ENCODE assay signal across 27 mouse cellular contexts in the genomic region with DNA sequence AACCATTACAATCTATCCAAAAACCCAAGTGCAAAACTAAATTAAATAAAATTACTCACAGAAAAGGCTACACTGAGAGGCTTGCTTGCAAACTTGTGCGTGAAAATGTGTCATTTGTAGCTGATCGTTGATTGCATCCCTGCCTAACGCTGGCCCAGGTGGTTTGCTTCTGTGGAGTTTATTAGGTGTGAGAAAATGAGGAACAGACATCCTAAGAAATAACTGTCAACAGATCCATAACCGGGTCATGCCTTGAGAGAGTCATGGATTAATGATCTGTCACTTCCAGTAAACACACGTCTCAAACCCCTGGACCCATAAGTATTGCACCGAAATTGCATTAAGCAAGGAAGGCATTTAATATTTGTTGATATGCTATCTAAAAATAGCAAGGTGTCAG.
DNase-seq lines count a peak whose midpoint lies in the region; ATAC-seq and TF ChIP-seq lines count a peak whose summit lies in the region.
"Had no signal": no experiment of that assay in that cellular context is flagged by ENCODE, and none has a peak within 500 bp of the region (broad histone marks: within the 10 kb centered on the region; RNA-seq: fewer than 3 reads in every experiment).

No protein-coding gene starts in this region.

- TF ChIP-seq POLR2A in brain, embryonic 14.5 days (IDR thresholded peaks at IDR 0.05; ENCODE audit: borderline replicate concordance, extremely low read depth, insufficient read depth, insufficient read length, poor library complexity, severe bottlenecking) = no peak

- no peak for TF ChIP-seq CTCF in lung, embryonic 14.5 days (IDR thresholded peaks at IDR 0.05; ENCODE audit: low read depth)
- TF ChIP-seq CTCF in brain, embryonic 14.5 days (IDR thresholded peaks at IDR 0.05; ENCODE audit: borderline replicate concordance, extremely low read depth, insufficient read depth, insufficient read length) = no peak

- no peaks in the 10 kb centered on the region for H3K27me3 ChIP-seq in hindbrain, embryonic 15.5 days
- H3K27me3 ChIP-seq in hindbrain, embryonic 12.5 days = no peaks in the 10 kb centered on the region
- H3K27me3 ChIP-seq in lung, embryonic 14.5 days (ENCODE audit: insufficient read depth, low read length) = no peaks in the 10 kb centered on the region
- peaks cover 57% of the 10 kb centered on the region for H3K27me3 ChIP-seq in limb, embryonic 10.5 days (ENCODE audit: low read depth, poor library complexity, severe bottlenecking)
- no peaks in the 10 kb centered on the region for H3K27me3 ChIP-seq in liver, embryonic 12.5 days (replicated peaks)
- H3K27me3 ChIP-seq: embryonic facial prominence, embryonic 12.5 days; embryonic facial prominence, embryonic 15.5 days; heart, embryonic 12.5 days; heart, embryonic 15.5 days had no signal

- H3K4me3 ChIP-seq in hindbrain, embryonic 15.5 days = no peak overlapping the region
- H3K4me3 ChIP-seq in hindbrain, embryonic 12.5 days = no peak overlapping the region
- no peak overlapping the region for H3K4me3 ChIP-seq in lung, embryonic 14.5 days (ENCODE audit: low read depth, low read length)
- no peak overlapping the region for H3K4me3 ChIP-seq in limb, embryonic 10.5 days
- H3K4me3 ChIP-seq in liver, embryonic 12.5 days = no peak overlapping the region
- H3K4me3 ChIP-seq: embryonic facial prominence, embryonic 12.5 days; embryonic facial prominence, embryonic 15.5 days; heart, embryonic 12.5 days; heart, embryonic 15.5 days; hindbrain, embryonic 10.5 days had no signal

- no peak overlapping the region for H3K27ac ChIP-seq in hindbrain, embryonic 15.5 days (replicated peaks)
- H3K27ac ChIP-seq in hindbrain, embryonic 12.5 days = no peak overlapping the region
- no peak overlapping the region for H3K27ac ChIP-seq in lung, embryonic 14.5 days (ENCODE audit: low read depth)
- no peak overlapping the region for H3K27ac ChIP-seq in limb, embryonic 10.5 days
- H3K27ac ChIP-seq in liver, embryonic 12.5 days = no peak overlapping the region
- H3K27ac ChIP-seq: embryonic facial prominence, embryonic 12.5 days; embryonic facial prominence, embryonic 15.5 days; heart, embryonic 15.5 days; hindbrain, embryonic 10.5 days had no signal

- no peaks in the 10 kb centered on the region for H3K9me3 ChIP-seq in hindbrain, embryonic 15.5 days
- no peaks in the 10 kb centered on the region for H3K9me3 ChIP-seq in hindbrain, embryonic 12.5 days (replicated peaks)
- H3K9me3 ChIP-seq in lung, embryonic 14.5 days (ENCODE audit: low read depth, low read length) = no peaks in the 10 kb centered on the region
- H3K9me3 ChIP-seq in limb, embryonic 10.5 days (replicated peaks) = no peaks in the 10 kb centered on the region
- no peaks in the 10 kb centered on the region for H3K9me3 ChIP-seq in liver, embryonic 12.5 days (replicated peaks)
- H3K9me3 ChIP-seq: embryonic facial prominence, embryonic 12.5 days; embryonic facial prominence, embryonic 15.5 days; heart, embryonic 12.5 days; heart, embryonic 15.5 days; hindbrain, embryonic 10.5 days had no signal

- H3K4me1 ChIP-seq in hindbrain, embryonic 15.5 days (replicated peaks) = no peaks in the 10 kb centered on the region
- H3K4me1 ChIP-seq in hindbrain, embryonic 12.5 days = no peaks in the 10 kb centered on the region
- no peaks in the 10 kb centered on the region for H3K4me1 ChIP-seq in lung, embryonic 14.5 days (ENCODE audit: insufficient read depth)
- peaks cover 13% of the 10 kb centered on the region for H3K4me1 ChIP-seq in limb, embryonic 10.5 days
- no peaks in the 10 kb centered on the region for H3K4me1 ChIP-seq in liver, embryonic 12.5 days
- H3K4me1 ChIP-seq: embryonic facial prominence, embryonic 12.5 days; embryonic facial prominence, embryonic 15.5 days; heart, embryonic 15.5 days; hindbrain, embryonic 10.5 days had no signal

- no peak overlapping the region for H3K4me2 ChIP-seq in hindbrain, embryonic 15.5 days
- no peak overlapping the region for H3K4me2 ChIP-seq in hindbrain, embryonic 12.5 days (replicated peaks)
- H3K4me2 ChIP-seq in lung, embryonic 14.5 days = no peak overlapping the region
- no peak overlapping the region for H3K4me2 ChIP-seq in liver, embryonic 12.5 days
- H3K4me2 ChIP-seq: embryonic facial prominence, embryonic 12.5 days; embryonic facial prominence, embryonic 15.5 days; heart, embryonic 12.5 days; heart, embryonic 15.5 days had no signal

- no peak overlapping the region for H3K9ac ChIP-seq in hindbrain, embryonic 15.5 days
- no peak overlapping the region for H3K9ac ChIP-seq in hindbrain, embryonic 12.5 days
- H3K9ac ChIP-seq in lung, embryonic 14.5 days = no peak overlapping the region
- H3K9ac ChIP-seq in liver, embryonic 12.5 days = no peak overlapping the region
- H3K9ac ChIP-seq: embryonic facial prominence, embryonic 12.5 days; embryonic facial prominence, embryonic 15.5 days; forebrain, postnatal 0 days; heart, embryonic 12.5 days; heart, embryonic 15.5 days had no signal

- 0 out of 2 replicates have a peak, but pooled peaks have one; percentile 15 for ATAC-seq in hindbrain, embryonic 15.5 days (ENCODE audit: low FRiP score, low read depth)
- ATAC-seq in hindbrain, embryonic 12.5 days (ENCODE audit: low FRiP score) = no peak
- ATAC-seq in lung, embryonic 14.5 days (ENCODE audit: insufficient read depth) = no peak
- ATAC-seq in liver, embryonic 12.5 days = no peak
- ATAC-seq: activated CD4-positive, CD25-positive, alpha-beta regulatory T cell, adult 4 months; forebrain, embryonic 14.5 days; forebrain, postnatal 0 days; inflammation-experienced regulatory T-cells, adult 6 months had no signal

- peak; percentile 47 for DNase-seq in lung, embryonic 14.5 days
- DNase-seq in lung, postnatal 4 days = no peak
- peak; percentile 11 for DNase-seq in brain, embryonic 14.5 days (ENCODE audit: low read depth)
- DNase-seq in limb, embryonic 10.5 days (ENCODE audit: low spot score) = peak; percentile 46
- no peak for DNase-seq in spleen, postnatal 4 days (ENCODE audit: low spot score in 2 of 2)
- DNase-seq: adrenal gland, postnatal 10 days; adrenal gland, postnatal 36 days; cerebellum, adult 11 months; cerebellum, adult 2 months; cerebellum, adult 9-11 months; cerebellum, postnatal 25 days; forebrain, postnatal 0 days; gastrocnemius, postnatal 25 days; heart, adult 18-20 months; heart, postnatal 10 days; heart, postnatal 36 days had no signal

- no peaks in the 10 kb centered on the region for H3K36me3 ChIP-seq in hindbrain, embryonic 15.5 days
- H3K36me3 ChIP-seq in hindbrain, embryonic 12.5 days = no peaks in the 10 kb centered on the region
- no peaks in the 10 kb centered on the region for H3K36me3 ChIP-seq in lung, embryonic 14.5 days (ENCODE audit: insufficient read depth)
- H3K36me3 ChIP-seq in limb, embryonic 10.5 days = no peaks in the 10 kb centered on the region
- H3K36me3 ChIP-seq in liver, embryonic 12.5 days = no peaks in the 10 kb centered on the region
- H3K36me3 ChIP-seq: embryonic facial prominence, embryonic 12.5 days; embryonic facial prominence, embryonic 15.5 days; heart, embryonic 12.5 days; heart, embryonic 15.5 days; hindbrain, embryonic 10.5 days had no signal

- 77% methylated on average over 6 of the region's 6 CpGs for WGBS in hindbrain, embryonic 15.5 days
- 79% methylated on average over 6 of the region's 6 CpGs for WGBS in hindbrain, embryonic 12.5 days
- WGBS in lung, embryonic 14.5 days = 28% methylated on average over 6 of the region's 6 CpGs
- WGBS in limb, embryonic 10.5 days = 31% methylated on average over 6 of the region's 6 CpGs
- WGBS in liver, embryonic 12.5 days (ENCODE audit: insufficient replicate concordance) = 63% methylated on average over 6 of the region's 6 CpGs

Comparison
In these comparisons a context has a peak if more than half of its experiments do, and no peak if none do; other contexts are left out.
1. DNase-seq: peak in lung, embryonic 14.5 days (single experiment), brain, embryonic 14.5 days (single experiment) and limb, embryonic 10.5 days (single experiment); none in lung, postnatal 4 days (0 of 2) and spleen, postnatal 4 days (0 of 2).